Mouse (Mus musculus) bone marrow, adult 2 months (tissue): ENCODE results near the gene Klhdc3. TPM values are rescaled to one million over a fixed set of nuclear protein-coding genes. Genes with fewer than 3 reads are reported as not detected.

Experiments used
- H3K27ac ChIP-seq: fragments of 200-500 bp; 2 replicates; pipeline ENCODE4 v1.5.1; 2012; ENCODE audit warnings: low read depth, mild to moderate bottlenecking, control low read depth, inconsistent platforms, low read length; ENCODE audit not compliant: control insufficient read depth, poor library complexity, insufficient read depth
- H3K4me1 ChIP-seq: fragments of 200-500 bp; 2 replicates; pipeline ENCODE4 v1.6.1; 2011; ENCODE audit warnings: low read length; ENCODE audit not compliant: control insufficient read depth, insufficient read depth
- H3K4me3 ChIP-seq: fragments of 200-500 bp; replicated peaks from 2 replicates; pipeline ENCODE3; 2011; ENCODE audit warnings: mild to moderate bottlenecking, low read depth, low read length, control low read depth; ENCODE audit not compliant: control insufficient read depth
- CTCF ChIP-seq: fragments of 200-500 bp; IDR thresholded peaks from 2 replicates; pipeline ENCODE4 v1.5.1; 2011; ENCODE audit warnings: low read length, control low read depth; ENCODE audit not compliant: control insufficient read depth, insufficient read depth
- POLR2A ChIP-seq: fragments of 200-500 bp; IDR thresholded peaks from 2 replicates; pipeline ENCODE4 v1.6.1; 2011; ENCODE audit warnings: low read depth, mild to moderate bottlenecking, control low read depth, low read length, borderline replicate concordance; ENCODE audit not compliant: control insufficient read depth
- WGBS: fragments of 180-500 bp; shearing (Covaris S2); methylation state at CpG from one replicate; pipeline ENCODE4 v1.1.7; 2018; 5-methylcytosine and 5-hydroxymethylcytosine counted together
- polyA plus RNA-seq: library from polyadenylated mRNA; stranded (reverse); fragments of >200 nt; gene quantifications from 2 replicates; pipeline ENCODE4 v1.2.4, GENCODE M21; 2011; ENCODE audit warnings: low replicate concordance; ENCODE audit not compliant: missing spikeins, insufficient read depth, insufficient read length

Gene Klhdc3
- polyA plus RNA-seq, 1 experiment = 37.6 TPM

DNA sequence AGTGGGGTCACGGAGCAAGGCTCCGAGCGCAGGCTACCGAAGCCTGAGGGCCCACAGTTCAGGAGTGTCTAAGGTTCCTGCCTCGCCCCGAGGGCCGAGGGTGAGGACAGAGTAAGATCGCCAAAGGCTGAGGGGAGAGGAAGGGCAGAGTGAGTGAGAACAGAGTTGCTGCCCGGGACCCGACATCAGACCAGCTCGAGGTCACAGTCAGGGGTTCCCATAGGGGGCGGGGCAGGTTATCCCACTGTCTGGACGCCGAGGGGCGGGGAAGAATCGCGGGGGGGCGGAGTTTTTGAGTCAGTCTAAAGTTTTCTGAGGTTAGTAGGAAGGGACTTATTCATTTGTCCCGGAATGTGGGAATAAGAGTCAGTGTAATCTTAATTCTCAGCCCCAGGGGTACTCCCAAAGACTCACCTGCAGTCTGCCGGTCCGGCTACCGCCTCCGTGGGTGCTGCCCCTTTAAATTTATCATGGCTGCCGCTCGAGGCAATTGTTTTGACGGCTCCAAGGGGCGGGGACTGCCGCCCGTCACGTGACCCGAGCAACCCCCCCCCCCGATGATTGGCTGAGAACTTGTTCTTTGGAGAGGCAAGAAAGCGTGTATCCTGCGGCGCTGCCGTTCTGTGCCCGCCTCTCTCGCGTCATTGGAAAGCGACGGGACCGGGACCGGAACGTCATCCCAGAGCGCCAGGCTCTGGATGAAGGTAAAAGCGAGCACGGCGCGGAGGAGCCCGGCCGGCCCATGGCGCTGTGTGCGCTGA lies 35.0 kb downstream of the Klhdc3 start, which contains the start of the genes Klc4 and Mrpl2:
Gene Klc4, minus strand, starts transcription at position 462 of the 761 bp plus-strand sequence.
Gene Mrpl2, plus strand, starts transcription at position 669 of the 761 bp plus-strand sequence.
- under 1% methylated on average over 53 of the region's 53 CpGs for WGBS
- Histone ChIP-seq H3K27ac (peak within 1 kb of the TSS; percentile 85), H3K4me1 (peaks cover 2% of the 10 kb centered on the region; the same call in 1 of the 2 replicates), H3K4me3 (peak within 1 kb of the TSS; percentile 99)
- TF ChIP-seq POLR2A = peak; percentile 87; the same call in 1 of the 2 replicates
- TF ChIP-seq CTCF = no peak

DNA sequence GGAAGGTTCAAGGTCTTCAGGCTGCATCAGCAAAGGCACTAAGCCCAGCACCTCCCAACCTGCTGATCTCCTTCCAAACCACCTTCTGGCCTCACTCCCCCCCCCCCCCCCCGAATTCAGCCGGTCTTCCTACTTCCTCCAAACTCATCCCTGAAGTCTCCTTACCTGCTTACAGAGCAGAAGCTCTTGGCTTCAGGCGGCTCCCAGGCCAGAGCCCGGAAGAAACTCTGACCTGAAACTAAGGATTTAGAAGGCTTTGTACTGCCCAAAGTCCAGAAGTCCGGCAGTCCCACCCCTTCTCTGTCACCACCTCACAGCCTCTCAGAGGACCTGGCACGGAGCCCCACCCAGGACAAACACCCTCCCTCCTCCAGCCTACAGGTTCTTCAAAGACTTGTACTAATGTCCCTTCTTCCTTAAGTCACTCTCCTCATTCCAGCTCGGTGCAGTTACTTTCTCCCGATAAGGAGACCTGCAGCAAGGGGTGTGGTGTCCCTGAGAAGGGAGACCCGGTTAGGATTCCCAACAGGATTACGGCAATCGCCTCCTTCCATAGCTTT lies 35.7 kb downstream of the Klhdc3 start:
- H3K4me3 ChIP-seq = peak overlapping the region; percentile 99
- peak overlapping the region; percentile 85 for H3K27ac ChIP-seq
- no peaks in the 10 kb centered on the region; the same call in 1 of the 2 replicates for H3K4me1 ChIP-seq
- TF ChIP-seq CTCF (no peak), POLR2A (no peak)
- WGBS = 10% methylated on average over 11 of the region's 11 CpGs

DNA sequence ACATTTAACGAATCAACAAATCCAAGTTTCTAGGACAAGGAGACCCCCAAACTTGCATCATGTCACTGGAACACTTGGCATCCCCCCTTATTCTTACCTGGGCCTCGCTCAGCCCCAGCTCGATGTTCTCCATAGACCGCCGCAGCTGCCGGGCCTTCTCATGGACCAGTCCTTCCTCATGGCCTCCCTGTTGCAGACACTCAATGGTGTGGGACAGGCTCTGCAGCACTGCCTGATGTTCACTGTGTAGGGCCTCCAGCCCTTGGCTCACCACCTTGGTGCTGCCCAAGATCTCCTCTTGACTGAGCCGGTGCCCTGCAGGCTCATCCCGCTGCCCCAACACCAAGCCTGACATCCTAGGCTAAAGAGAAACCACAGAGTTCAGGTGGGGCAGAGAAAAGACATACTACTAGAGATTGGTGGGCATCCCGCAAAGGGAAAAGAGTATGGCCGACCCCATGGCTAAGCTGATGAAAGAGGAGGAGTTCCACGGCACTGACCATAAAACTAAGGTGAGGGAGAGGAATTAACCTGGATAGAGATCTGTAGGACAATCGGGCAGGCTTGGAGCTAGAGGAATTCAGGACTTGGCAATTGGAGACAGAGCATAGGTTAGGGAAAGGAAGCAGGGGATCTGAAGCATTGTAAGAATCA lies 36.4 kb downstream of the Klhdc3 start:
- 87% methylated on average over 12 of the region's 12 CpGs for WGBS
- Histone ChIP-seq H3K27ac (no peak overlapping the region), H3K4me1 (no peaks in the 10 kb centered on the region), H3K4me3 (no peak overlapping the region)
- TF ChIP-seq POLR2A = no peak
- no peak for TF ChIP-seq CTCF

GRCm38 (mm10) chr17:46642060-46642459 lies 38.7 kb downstream of the Klhdc3 start:
- Histone ChIP-seq H3K4me3 (no peak overlapping the region), H3K27ac (no peak overlapping the region), H3K4me1 (no peaks in the 10 kb centered on the region; the same call in 1 of the 2 replicates)
- no peak for TF ChIP-seq CTCF
- 87% methylated on average over 17 of the region's 17 CpGs for WGBS

GRCm38 (mm10) chr17:46639929-46640328 lies 40.8 kb downstream of the Klhdc3 start:
- no peak overlapping the region for H3K4me3 ChIP-seq
- no peak for TF ChIP-seq POLR2A
- TF ChIP-seq CTCF = no peak
- 44% methylated on average over 9 of the region's 9 CpGs for WGBS
- H3K27ac ChIP-seq = no peak overlapping the region
- H3K4me1 ChIP-seq = no peaks in the 10 kb centered on the region; the same call in 1 of the 2 replicates

DNA sequence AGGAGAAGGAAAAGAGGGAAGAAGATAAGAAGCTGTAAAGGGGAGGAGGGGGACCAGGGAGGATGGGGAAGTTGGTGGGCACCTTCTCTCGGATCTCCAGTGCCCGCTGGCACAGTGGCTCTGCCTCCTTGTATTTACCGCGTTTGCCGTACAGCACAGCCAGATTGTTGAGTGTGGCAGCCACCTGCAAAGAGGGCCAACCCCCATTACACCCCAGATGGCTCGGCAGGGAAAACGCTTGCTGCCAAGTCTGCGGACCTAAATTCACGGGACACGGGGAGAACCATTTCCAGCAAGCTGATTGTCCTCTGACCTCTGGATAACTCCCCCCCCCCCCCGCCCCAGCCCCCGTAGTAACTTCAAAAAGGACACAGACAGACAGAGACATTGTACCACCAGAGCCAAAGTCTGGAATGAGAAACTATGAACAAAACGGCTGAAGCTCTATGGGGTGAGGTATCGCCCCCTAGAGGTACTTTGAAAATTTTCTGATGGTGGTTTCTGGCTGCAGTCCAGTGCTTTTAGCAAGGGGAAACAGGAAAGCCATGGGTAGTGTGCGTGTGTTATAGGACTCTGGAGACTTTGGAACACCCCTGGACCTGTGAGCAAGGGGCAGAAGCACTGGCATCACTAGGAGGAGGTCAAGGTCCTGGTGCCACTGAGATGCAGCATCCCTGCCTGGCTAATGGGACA lies 43.7 kb downstream of the Klhdc3 start:
- 2% methylated on average over 15 of the region's 15 CpGs for WGBS
- Histone ChIP-seq H3K27ac (no peak overlapping the region), H3K4me1 (no peaks in the 10 kb centered on the region; the same call in 1 of the 2 replicates), H3K4me3 (peak overlapping the region; percentile 11)
- TF ChIP-seq CTCF (peak; percentile 37; the same call in 1 of the 2 replicates), POLR2A (no peak)

GRCm38 (mm10) chr17:46629685-46630441 lies 50.9 kb downstream of the Klhdc3 start:
- no peaks in the 10 kb centered on the region; the same call in 1 of the 2 replicates for H3K4me1 ChIP-seq
- H3K4me3 ChIP-seq = no peak overlapping the region
- H3K27ac ChIP-seq = no peak overlapping the region
- no peak for TF ChIP-seq CTCF
- TF ChIP-seq POLR2A = no peak
- WGBS = 20% methylated on average over 12 of the region's 12 CpGs
